Mouse (Mus musculus): ENCODE data around the gene Abcc9. TPM values are rescaled to one million over a fixed set of nuclear protein-coding genes. Genes with fewer than 3 reads are reported as not detected.

Abcc9 gene
- total RNA-seq, 2 experiments from 2014 or later = 7.5 to 9.1 TPM

GRCm38 (mm10) chr6:142551482-142551881, 150.6 kb downstream of the Abcc9 start:
- DNase-seq (ENCODE audit: low spot score in 2 of 2) = no peak

- no peak for DNase-seq (ENCODE audit: low spot score in 2 of 2)
Measured at GRCm38 (mm10) chr6:142550871-142551270, 151.2 kb downstream of the Abcc9 start.

DNA sequence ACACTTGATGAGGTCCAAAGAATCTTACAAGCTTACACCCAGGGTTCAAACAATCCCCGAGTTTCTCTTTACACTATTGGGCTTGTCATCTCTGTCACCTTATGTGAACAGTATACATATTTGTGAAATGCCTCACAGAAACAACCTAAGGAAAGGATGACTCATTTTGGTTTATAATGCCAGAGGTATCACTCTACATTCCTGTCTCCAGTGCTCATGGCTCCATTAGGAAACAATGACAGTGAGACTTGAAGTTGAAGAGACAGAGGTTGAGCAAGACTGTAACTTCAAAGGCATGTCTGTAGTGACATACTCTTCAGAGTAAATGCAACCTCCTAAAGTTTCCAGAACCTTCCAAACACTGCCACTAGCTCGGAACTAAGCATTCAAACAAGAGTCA, 153.7 kb downstream of the Abcc9 start:
- DNase-seq (ENCODE audit: low spot score in 2 of 2) = no peak

- no peak for DNase-seq (ENCODE audit: low spot score in 2 of 2)
Measured at GRCm38 (mm10) chr6:142545132-142545531, 157.0 kb downstream of the Abcc9 start.

DNA sequence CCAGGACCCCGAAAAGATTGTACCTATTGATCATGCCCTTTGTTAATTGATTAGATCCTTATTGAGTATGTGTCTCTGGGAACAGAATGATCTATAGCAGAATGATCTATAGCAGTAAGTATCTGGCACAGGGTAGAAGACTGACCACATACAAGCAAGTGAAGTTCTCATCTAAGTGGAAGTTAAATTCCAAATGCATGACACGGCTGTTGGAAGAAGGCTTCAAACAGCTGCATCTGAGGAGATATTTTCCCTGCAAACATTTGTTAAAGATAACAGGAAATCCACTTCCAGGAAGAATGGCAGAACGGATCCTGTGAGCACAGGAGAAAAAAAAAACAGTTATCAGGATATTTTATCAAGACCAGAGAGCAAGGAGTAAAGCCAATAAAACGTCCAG, 158.5 kb downstream of the Abcc9 start:
- DNase-seq (ENCODE audit: low spot score in 2 of 2) = no peak

GRCm38 (mm10) chr6:142542800-142543175, 159.3 kb downstream of the Abcc9 start:
- DNase-seq (ENCODE audit: low spot score in 2 of 2) = no peak

- DNase-seq (ENCODE audit: low spot score in 2 of 2) = no peak
Measured at GRCm38 (mm10) chr6:142542082-142542799, 159.9 kb downstream of the Abcc9 start.

DNA sequence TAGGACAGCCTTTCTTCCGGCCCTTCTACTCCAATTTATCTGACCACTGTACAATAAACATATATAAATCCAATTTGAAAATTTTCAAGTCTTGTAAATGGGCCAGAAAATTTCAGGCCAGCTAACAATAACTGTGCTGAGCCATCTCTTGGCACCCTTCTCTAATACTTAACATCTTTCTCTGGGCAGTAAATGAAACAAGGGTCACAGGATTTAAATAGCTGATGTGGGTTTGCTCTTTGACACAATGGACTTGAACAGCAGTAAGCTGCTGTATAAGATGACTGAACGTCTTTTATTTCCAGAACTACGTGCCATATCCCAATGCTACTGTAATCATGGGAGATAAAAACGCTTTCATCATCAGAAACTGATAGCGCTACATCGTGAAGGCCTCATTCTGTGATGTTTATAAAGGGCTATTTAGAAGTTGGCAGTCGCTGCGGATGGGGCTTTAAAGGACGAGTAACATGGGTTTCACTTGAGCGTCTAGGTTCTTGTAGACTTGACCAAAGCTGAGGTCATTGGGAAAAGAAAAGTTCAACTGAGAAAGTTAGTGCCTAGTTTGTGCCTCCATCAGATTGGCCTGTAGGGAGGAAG, 161.5 kb downstream of the Abcc9 start:
- DNase-seq (ENCODE audit: low spot score in 2 of 2) = no peak

DNA sequence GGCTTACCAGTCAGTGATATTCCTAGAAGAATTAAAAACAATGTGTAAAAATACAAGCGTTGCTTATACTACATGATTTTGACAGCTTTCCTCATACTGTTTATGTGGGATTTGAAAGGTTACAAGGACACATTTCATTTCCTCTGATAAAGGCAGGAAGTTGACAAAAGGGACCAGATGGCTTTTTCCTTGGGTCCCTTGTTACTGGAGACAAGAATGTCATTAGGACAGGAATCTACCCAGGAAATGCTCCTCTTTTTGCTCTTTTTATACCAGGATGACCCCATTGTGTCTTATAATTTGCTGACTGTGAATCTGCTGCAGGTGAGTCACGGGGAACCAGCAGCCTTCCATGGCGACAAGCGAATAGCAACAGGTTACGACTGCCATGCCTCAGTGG, 162.0 kb downstream of the Abcc9 start:
- DNase-seq (ENCODE audit: low spot score in 2 of 2) = no peak

GRCm38 (mm10) chr6:142538503-142538902, 163.6 kb downstream of the Abcc9 start:
- DNase-seq (ENCODE audit: low spot score in 2 of 2) = no peak

Other genes starting within 250 kb of the Abcc9 start
- gene Gys2, start 229.2 kb downstream of the Abcc9 start, total RNA-seq (2021) = not detected
- 100 to 1,000 TPM; 323 to 334 TPM for gene Ldhb, start 194.4 kb downstream of the Abcc9 start, total RNA-seq (2021)
- gene Kcnj8, start 130.7 kb downstream of the Abcc9 start, total RNA-seq (2021) = 1 to 10 TPM; 4.6 to 5.0 TPM
- gene Cmas, start 54.4 kb upstream of the Abcc9 start, total RNA-seq (2021) = 100 to 1,000 TPM; 134 to 138 TPM
- gene Sult6b2, start 102.2 kb upstream of the Abcc9 start, total RNA-seq (2021) = under 1 TPM; 0.21 to 0.29 TPM

All from layer of hippocampus, postnatal 10 days (tissue).